Mouse (Mus musculus) stomach, postnatal 0 days (tissue): ENCODE measurements around the gene Ubiad1. TPM values are rescaled to one million over a fixed set of nuclear protein-coding genes. Genes with fewer than 3 reads are reported as not detected.

Experiments used
- ATAC-seq: fragments of 200-750 bp; cut with Nextera tagmentation; 2 replicates; pipeline ENCODE4 v1.8.0; 2017; ENCODE audit not compliant: low FRiP score, low TSS enrichment
- DNase-seq: peaks from one replicate; pipeline ENCODE4 v3.0.0-alpha.2; 2016; ENCODE audit warnings: low spot score
- H3K27ac ChIP-seq: fragments of 300-500 bp; sonication (generic); replicated peaks from 2 replicates; pipeline ENCODE4 v1.5.1; 2014; ENCODE audit warnings: mild to moderate bottlenecking, control low read depth
- H3K27me3 ChIP-seq: fragments of 300-500 bp; sonication (generic); 2 replicates; pipeline ENCODE4 v1.6.1; 2014; ENCODE audit warnings: low read length; ENCODE audit not compliant: control insufficient read depth, insufficient read depth
- H3K36me3 ChIP-seq: fragments of 300-500 bp; sonication (generic); 2 replicates; pipeline ENCODE4 v1.6.1; 2014; ENCODE audit warnings: low read length, mixed read lengths; ENCODE audit not compliant: control insufficient read depth, insufficient read depth
- H3K4me1 ChIP-seq: fragments of 300-500 bp; sonication (generic); replicated peaks from 2 replicates; pipeline ENCODE4 v1.6.1; 2014; ENCODE audit warnings: antibody characterized with exemption; ENCODE audit not compliant: control insufficient read depth, insufficient read depth
- H3K4me2 ChIP-seq: fragments of 300-500 bp; sonication (generic); replicated peaks from 2 replicates; pipeline ENCODE4 v1.6.1; 2014; ENCODE audit warnings: low read depth, mild to moderate bottlenecking, control low read depth, moderate library complexity
- H3K4me3 ChIP-seq: fragments of 300-500 bp; sonication (generic); 2 replicates; pipeline ENCODE4 v1.5.1; 2014; ENCODE audit warnings: low read depth, low read length, control low read depth
- H3K9ac ChIP-seq: fragments of 300-500 bp; sonication (generic); 2 replicates; pipeline ENCODE4 v1.6.1; 2014; ENCODE audit warnings: mild to moderate bottlenecking, low read length, control low read depth, mixed read lengths
- H3K9me3 ChIP-seq: fragments of 300-500 bp; sonication (generic); 2 replicates; pipeline ENCODE4 v1.6.1; 2016; ENCODE audit warnings: low read length; ENCODE audit not compliant: control insufficient read depth
- CTCF ChIP-seq: IDR thresholded peaks from 2 replicates; pipeline ENCODE4 v1.5.1; 2016; ENCODE audit warnings: antibody characterized with exemption, low read depth, mild to moderate bottlenecking, moderate library complexity
- EP300 ChIP-seq: optimal IDR thresholded peaks from 2 replicates; pipeline ENCODE3; 2016; ENCODE audit warnings: antibody characterized with exemption
- WGBS: fragments of 180-500 bp; shearing (Covaris S2); extraction: QIAGEN DNeasy Blood & Tissue Kit; methylation state at CpG from one replicate; pipeline ENCODE4 v1.1.7; 2014; 5-methylcytosine and 5-hydroxymethylcytosine counted together
- polyA plus RNA-seq: library from polyadenylated mRNA; unstranded; fragments of >200 nt; fragmentation: Nextera tagmentation; extraction: Ambion mirVana; gene quantifications from 2 replicates; pipeline ENCODE4 v1.2.1, GENCODE M21; 2015

Ubiad1 gene
- polyA plus RNA-seq, 1 experiment from 2014 or later, result 9.5 TPM

DNA sequence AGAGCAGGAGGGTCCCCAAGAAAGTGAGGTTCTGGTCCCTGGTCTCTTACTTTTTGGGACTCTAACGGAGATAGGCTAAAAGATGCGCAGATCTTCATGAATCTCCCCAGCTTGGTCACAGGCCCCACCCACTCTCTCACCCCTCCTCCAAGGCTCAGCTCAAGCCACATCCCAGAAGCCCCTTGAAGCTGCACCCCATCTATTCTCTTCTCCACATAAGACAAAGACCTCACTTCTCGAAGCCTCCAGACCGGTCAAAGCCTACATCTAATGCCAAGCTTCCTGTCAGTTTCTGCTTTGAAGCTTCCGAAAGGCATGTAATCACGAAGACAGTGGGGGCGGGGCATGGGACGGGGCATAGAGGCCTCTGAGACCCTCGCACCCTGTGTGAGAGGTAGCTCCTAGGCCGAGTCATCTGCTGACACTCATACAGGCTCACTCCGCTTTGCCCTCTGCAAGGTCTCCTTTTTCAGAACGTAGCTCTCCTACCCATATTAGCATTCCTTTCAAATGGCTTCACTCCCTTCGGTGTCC is 39.2 kb downstream of the Ubiad1 start:
- Histone ChIP-seq H3K27ac (no peak overlapping the region), H3K27me3 (no peaks in the 10 kb centered on the region), H3K4me1 (no peaks in the 10 kb centered on the region), H3K9ac (no peak overlapping the region), H3K36me3 (no peaks in the 10 kb centered on the region), H3K4me3 (no peak overlapping the region), H3K4me2 (no peak overlapping the region), H3K9me3 (no peaks in the 10 kb centered on the region)
- no peak for TF ChIP-seq EP300
- TF ChIP-seq CTCF, result no peak
- no peak for ATAC-seq
- WGBS, result 17% methylated on average over 13 of the region's 13 CpGs
- no peak for DNase-seq

- TF ChIP-seq CTCF, result no peak
- TF ChIP-seq EP300, result no peak
- no peak for DNase-seq
- WGBS, result 18% methylated on average over 11 of the region's 11 CpGs
These were observed 39.8 kb downstream of the Ubiad1 start for GRCm38 (mm10) chr4:148404748-148405147.

GRCm38 (mm10) chr4:148403402-148403801 is 41.2 kb downstream of the Ubiad1 start:
- WGBS, result 20% methylated on average over 12 of the region's 12 CpGs

More at GRCm38 (mm10) chr4:148404748-148405147, 39.8 kb downstream of the Ubiad1 start:
- H3K27ac ChIP-seq, result no peak overlapping the region
- no peak overlapping the region for H3K4me2 ChIP-seq
- no peak for ATAC-seq
- H3K36me3 ChIP-seq, result no peaks in the 10 kb centered on the region
- H3K27me3 ChIP-seq, result no peaks in the 10 kb centered on the region
- no peaks in the 10 kb centered on the region for H3K4me1 ChIP-seq
- no peak overlapping the region for H3K9ac ChIP-seq
- H3K4me3 ChIP-seq, result no peak overlapping the region
- no peaks in the 10 kb centered on the region for H3K9me3 ChIP-seq

GRCm38 (mm10) chr4:148399437-148400094 is 45.0 kb downstream of the Ubiad1 start:
- H3K4me1 ChIP-seq, result no peaks in the 10 kb centered on the region
- no peak overlapping the region for H3K4me3 ChIP-seq
- H3K27ac ChIP-seq, result no peak overlapping the region
- no peak for DNase-seq
- no peak for ATAC-seq
- H3K27me3 ChIP-seq, result no peaks in the 10 kb centered on the region
- WGBS, result 61% methylated on average over 9 of the region's 9 CpGs
- TF ChIP-seq EP300, result no peak
- 0 out of 2 replicates have a peak, but pooled peaks have one; percentile 5 for TF ChIP-seq CTCF
- no peaks in the 10 kb centered on the region for H3K36me3 ChIP-seq
- H3K9me3 ChIP-seq, result no peaks in the 10 kb centered on the region
- H3K4me2 ChIP-seq, result no peak overlapping the region
- no peak overlapping the region for H3K9ac ChIP-seq

More at GRCm38 (mm10) chr4:148403402-148403801, 41.2 kb downstream of the Ubiad1 start:
- H3K9ac ChIP-seq, result no peak overlapping the region
- no peak overlapping the region for H3K27ac ChIP-seq
- no peak overlapping the region for H3K4me2 ChIP-seq
- DNase-seq (no peak), ATAC-seq (no peak)
- H3K4me1 ChIP-seq, result no peaks in the 10 kb centered on the region
- TF ChIP-seq EP300 (no peak), CTCF (no peak)
- no peaks in the 10 kb centered on the region for H3K9me3 ChIP-seq
- no peaks in the 10 kb centered on the region for H3K27me3 ChIP-seq
- no peaks in the 10 kb centered on the region for H3K36me3 ChIP-seq
- H3K4me3 ChIP-seq, result no peak overlapping the region

- TF ChIP-seq EP300 (no peak), CTCF (no peak)
These were observed 46.9 kb downstream of the Ubiad1 start for GRCm38 (mm10) chr4:148397531-148398287.

More at GRCm38 (mm10) chr4:148397531-148398287, 46.9 kb downstream of the Ubiad1 start:
- H3K4me3 ChIP-seq, result no peak overlapping the region
- WGBS, result 80% methylated on average over 18 of the region's 18 CpGs
- no peak for DNase-seq
- H3K36me3 ChIP-seq, result no peaks in the 10 kb centered on the region
- no peak overlapping the region for H3K27ac ChIP-seq
- no peak overlapping the region for H3K4me2 ChIP-seq
- no peaks in the 10 kb centered on the region for H3K9me3 ChIP-seq
- H3K9ac ChIP-seq, result no peak overlapping the region
- H3K4me1 ChIP-seq, result no peaks in the 10 kb centered on the region
- no peak for ATAC-seq
- no peaks in the 10 kb centered on the region for H3K27me3 ChIP-seq
